Mouse (Mus musculus) forebrain, embryonic 13.5 days (tissue): Measurements from ENCODE around the gene Efl1. TPM values are rescaled to one million over a fixed set of nuclear protein-coding genes. Genes with fewer than 3 reads are reported as not detected.
"Not testable (repeated sequence)": the region's sequence is repeated elsewhere in the genome, so short reads cannot be mapped to it uniquely, and the experiment has no call there.

Experiments
- ATAC-seq: fragments of 200-750 bp; cut with Nextera tagmentation; 2 replicates; pipeline ENCODE4 v1.8.0; 2017
- H3K27ac ChIP-seq: fragments of 300-500 bp; sonication (generic); 2 replicates; pipeline ENCODE4 v1.5.1; 2015; ENCODE audit warnings: inconsistent platforms, mild to moderate bottlenecking, moderate library complexity
- H3K27me3 ChIP-seq: fragments of 300-500 bp; sonication (generic); 2 replicates; pipeline ENCODE4 v1.6.1; 2015; ENCODE audit warnings: mild to moderate bottlenecking, inconsistent platforms
- H3K36me3 ChIP-seq: fragments of 300-500 bp; sonication (generic); 2 replicates; pipeline ENCODE4 v1.6.1; 2015; ENCODE audit warnings: mild to moderate bottlenecking, inconsistent platforms; ENCODE audit not compliant: poor library complexity, severe bottlenecking
- H3K4me1 ChIP-seq: fragments of 300-500 bp; sonication (generic); 2 replicates; pipeline ENCODE4 v1.6.1; 2015; ENCODE audit warnings: inconsistent platforms
- H3K4me2 ChIP-seq: fragments of 300-500 bp; sonication (generic); 2 replicates; pipeline ENCODE4 v1.6.1; 2015; ENCODE audit warnings: inconsistent platforms, mild to moderate bottlenecking, moderate library complexity
- H3K4me3 ChIP-seq: fragments of 300-500 bp; sonication (generic); 2 replicates; pipeline ENCODE4 v1.5.1; 2015; ENCODE audit warnings: mild to moderate bottlenecking, inconsistent platforms
- H3K9ac ChIP-seq: fragments of 300-500 bp; sonication (generic); 2 replicates; pipeline ENCODE4 v1.6.1; 2015; ENCODE audit warnings: mild to moderate bottlenecking, inconsistent platforms
- H3K9me3 ChIP-seq: fragments of 300-500 bp; sonication (generic); replicated peaks from 2 replicates; pipeline ENCODE4 v1.6.1; 2016; ENCODE audit warnings: inconsistent platforms
- WGBS: fragments of 180-500 bp; shearing (Covaris S2); methylation state at CpG from one replicate; pipeline ENCODE4 v1.1.7; 2015; 5-methylcytosine and 5-hydroxymethylcytosine counted together
- polyA plus RNA-seq: library from polyadenylated mRNA; unstranded; fragments of >200 nt; fragmentation: Nextera tagmentation; extraction: Ambion mirVana; gene quantifications from 2 replicates; pipeline ENCODE4 v1.2.1, GENCODE M21; 2015

The Efl1 gene
- polyA plus RNA-seq, 1 experiment from 2014 or later = 22.1 TPM

DNA sequence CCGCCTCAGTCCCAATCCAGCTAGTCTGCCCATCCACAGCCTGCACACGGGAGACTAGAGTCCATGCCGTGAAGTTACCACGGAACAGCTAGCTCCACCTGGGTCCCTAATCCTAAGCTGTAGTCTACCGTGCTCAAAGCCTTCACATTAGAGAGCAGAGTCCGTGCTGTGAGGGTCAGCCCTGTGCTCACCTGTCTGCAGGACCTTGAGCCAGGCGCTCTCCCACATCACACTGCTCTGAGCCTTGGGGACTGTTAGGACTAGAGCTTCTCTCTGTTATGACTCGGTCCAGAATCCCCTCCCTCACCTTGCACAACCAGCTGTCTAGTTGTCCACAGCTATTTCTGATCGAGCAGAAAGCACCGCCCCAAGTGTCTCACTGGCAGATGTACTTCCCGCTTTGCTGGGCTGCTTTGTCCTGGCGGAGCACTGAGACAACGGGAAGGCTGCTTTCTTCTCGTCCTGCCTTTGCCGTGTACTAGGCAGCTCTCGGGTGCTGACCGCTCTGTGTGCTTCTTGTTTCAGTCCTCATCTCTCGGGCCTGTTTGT is 95.8 kb downstream of the Efl1 start:
- peaks cover 10% of the 10 kb centered on the region for H3K4me1 ChIP-seq
- H3K4me2 ChIP-seq = no peak overlapping the region
- H3K27me3 ChIP-seq = no peaks in the 10 kb centered on the region
- no peaks in the 10 kb centered on the region for H3K9me3 ChIP-seq
- ATAC-seq = no peak
- no peak overlapping the region for H3K9ac ChIP-seq
- no peak overlapping the region for H3K27ac ChIP-seq
- no peaks in the 10 kb centered on the region for H3K36me3 ChIP-seq
- H3K4me3 ChIP-seq = no peak overlapping the region
- 85% methylated on average over 18 of the region's 18 CpGs for WGBS

- no peaks in the 10 kb centered on the region for H3K36me3 ChIP-seq
- 92% methylated on average over 2 of the region's 2 CpGs for WGBS
- no peaks in the 10 kb centered on the region for H3K9me3 ChIP-seq
- H3K27me3 ChIP-seq = no peaks in the 10 kb centered on the region
- peaks cover 4% of the 10 kb centered on the region; the same call in 1 of the 2 replicates for H3K4me1 ChIP-seq
- no peak for ATAC-seq
- no peak overlapping the region for H3K4me2 ChIP-seq
- H3K9ac ChIP-seq = no peak overlapping the region
- H3K4me3 ChIP-seq = no peak overlapping the region
- H3K27ac ChIP-seq = no peak overlapping the region
Measured at GRCm38 (mm10) chr7:82748812-82749211, 100.4 kb downstream of the Efl1 start.

DNA sequence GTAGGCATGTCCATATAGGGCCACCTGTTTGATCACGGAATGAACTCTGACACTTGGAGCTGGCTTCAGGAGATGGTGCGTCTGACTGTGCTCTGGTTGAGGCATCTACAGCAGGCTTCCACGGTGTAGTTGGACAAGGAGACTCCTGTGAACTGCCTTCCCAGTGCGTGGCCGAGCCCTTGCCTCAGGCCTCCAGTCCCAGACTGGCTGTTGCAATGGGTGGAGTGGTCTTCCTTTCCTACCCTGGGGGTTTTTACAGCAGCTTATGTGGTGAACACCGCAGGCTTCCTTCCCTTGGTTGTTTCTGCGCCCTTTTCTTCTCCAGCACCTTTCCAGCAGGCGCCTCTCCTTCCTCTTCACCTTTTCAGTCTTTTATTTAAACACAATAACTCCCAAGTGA is 100.8 kb downstream of the Efl1 start:
- Histone ChIP-seq H3K9ac (no peak overlapping the region), H3K4me1 (peaks cover 2% of the 10 kb centered on the region; the same call in 1 of the 2 replicates), H3K4me3 (no peak overlapping the region), H3K36me3 (no peaks in the 10 kb centered on the region), H3K27ac (no peak overlapping the region), H3K27me3 (no peaks in the 10 kb centered on the region), H3K9me3 (no peaks in the 10 kb centered on the region), H3K4me2 (no peak overlapping the region)
- 90% methylated on average over 8 of the region's 8 CpGs for WGBS
- no peak for ATAC-seq

GRCm38 (mm10) chr7:82752171-82753085 is 104.0 kb downstream of the Efl1 start:
- no peaks in the 10 kb centered on the region for H3K36me3 ChIP-seq
- no peak for ATAC-seq
- no peak overlapping the region for H3K9ac ChIP-seq
- no peak overlapping the region for H3K27ac ChIP-seq
- no peak overlapping the region for H3K4me3 ChIP-seq
- H3K4me1 ChIP-seq = no peaks in the 10 kb centered on the region
- 75% methylated on average over 8 of the region's 8 CpGs for WGBS
- H3K9me3 ChIP-seq = no peaks in the 10 kb centered on the region
- H3K4me2 ChIP-seq = no peak overlapping the region
- no peaks in the 10 kb centered on the region for H3K27me3 ChIP-seq

DNA sequence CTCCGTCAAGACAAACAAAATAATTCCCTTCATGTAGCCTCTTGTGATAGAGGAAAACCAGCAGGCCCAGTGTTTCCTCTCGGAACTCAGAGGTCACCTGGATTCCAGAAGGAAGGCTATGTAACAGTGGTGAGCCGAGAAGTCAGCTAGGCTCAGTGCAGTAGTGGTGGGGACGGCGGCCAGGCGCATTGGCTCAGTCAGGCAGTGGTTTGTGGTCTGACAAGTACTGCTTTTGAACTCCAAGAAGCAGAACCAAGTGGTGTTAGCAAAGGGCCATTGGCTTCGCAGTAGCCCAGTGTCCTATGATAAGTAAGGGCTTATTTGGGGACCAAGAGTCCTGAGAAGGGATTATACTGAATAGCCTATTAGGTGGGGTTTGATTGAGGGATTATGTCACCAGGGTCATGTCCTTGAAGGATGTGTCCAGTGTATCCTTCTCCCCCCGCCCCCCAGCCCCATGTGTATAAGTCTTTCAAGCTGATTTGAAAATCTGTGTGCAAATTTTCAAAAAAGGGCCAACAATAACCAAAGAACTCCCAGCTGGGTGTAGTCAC is 107.3 kb downstream of the Efl1 start:
- H3K9ac ChIP-seq = no peak overlapping the region
- no peaks in the 10 kb centered on the region for H3K36me3 ChIP-seq
- no peaks in the 10 kb centered on the region for H3K9me3 ChIP-seq
- no peak overlapping the region for H3K27ac ChIP-seq
- H3K27me3 ChIP-seq = no peaks in the 10 kb centered on the region
- WGBS = 83% methylated on average over 8 of the region's 8 CpGs
- no peak overlapping the region for H3K4me3 ChIP-seq
- ATAC-seq = no peak
- no peak overlapping the region for H3K4me2 ChIP-seq
- H3K4me1 ChIP-seq = no peaks in the 10 kb centered on the region

GRCm38 (mm10) chr7:82758521-82758920 is 110.1 kb downstream of the Efl1 start:
- H3K9ac ChIP-seq = no peak overlapping the region
- no peaks in the 10 kb centered on the region for H3K4me1 ChIP-seq
- no peaks in the 10 kb centered on the region for H3K9me3 ChIP-seq
- H3K4me3 ChIP-seq = no peak overlapping the region
- WGBS = 93% methylated on average over 4 of the region's 4 CpGs
- H3K27me3 ChIP-seq = no peaks in the 10 kb centered on the region
- H3K4me2 ChIP-seq = no peak overlapping the region
- H3K36me3 ChIP-seq = peaks cover 16% of the 10 kb centered on the region
- ATAC-seq = no peak
- no peak overlapping the region for H3K27ac ChIP-seq

DNA sequence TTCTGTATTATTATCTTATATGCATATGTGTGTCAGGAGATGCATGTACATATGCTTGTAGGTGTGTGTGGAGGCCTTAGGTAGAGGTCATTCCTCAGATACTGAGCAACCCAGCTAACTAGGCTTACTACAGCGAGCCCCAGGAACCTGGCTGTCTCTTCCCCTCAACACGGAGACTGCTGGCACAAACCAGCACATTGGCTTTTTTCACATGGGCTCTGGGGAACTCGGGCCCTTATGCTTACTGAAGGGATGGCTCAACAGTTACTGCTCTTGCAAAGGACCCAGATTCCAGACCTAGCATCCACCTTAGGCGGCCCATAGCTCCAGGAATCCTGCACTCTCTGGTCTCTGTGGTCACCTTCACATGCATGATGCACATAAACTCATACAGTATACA is 110.7 kb downstream of the Efl1 start:
- no peak for ATAC-seq
- H3K27ac ChIP-seq = no peak overlapping the region
- H3K27me3 ChIP-seq = no peaks in the 10 kb centered on the region
- WGBS = 90% methylated on average over 4 of the region's 4 CpGs
- H3K4me3 ChIP-seq = no peak overlapping the region
- no peaks in the 10 kb centered on the region for H3K4me1 ChIP-seq
- H3K36me3 ChIP-seq = peaks cover 16% of the 10 kb centered on the region
- no peaks in the 10 kb centered on the region for H3K9me3 ChIP-seq
- no peak overlapping the region for H3K4me2 ChIP-seq
- H3K9ac ChIP-seq = no peak overlapping the region

GRCm38 (mm10) chr7:82764951-82765350 is 116.5 kb downstream of the Efl1 start:
- H3K36me3 ChIP-seq = peaks cover 19% of the 10 kb centered on the region
- no peaks in the 10 kb centered on the region for H3K27me3 ChIP-seq
- WGBS = 93% methylated on average over 1 of the region's 1 CpGs
- no peaks in the 10 kb centered on the region for H3K4me1 ChIP-seq
- H3K4me2 ChIP-seq = no peak overlapping the region
- no peak overlapping the region for H3K27ac ChIP-seq
- ATAC-seq = no peak
- H3K4me3 ChIP-seq = no peak overlapping the region
- no peaks in the 10 kb centered on the region for H3K9me3 ChIP-seq
- H3K9ac ChIP-seq = no peak overlapping the region

DNA sequence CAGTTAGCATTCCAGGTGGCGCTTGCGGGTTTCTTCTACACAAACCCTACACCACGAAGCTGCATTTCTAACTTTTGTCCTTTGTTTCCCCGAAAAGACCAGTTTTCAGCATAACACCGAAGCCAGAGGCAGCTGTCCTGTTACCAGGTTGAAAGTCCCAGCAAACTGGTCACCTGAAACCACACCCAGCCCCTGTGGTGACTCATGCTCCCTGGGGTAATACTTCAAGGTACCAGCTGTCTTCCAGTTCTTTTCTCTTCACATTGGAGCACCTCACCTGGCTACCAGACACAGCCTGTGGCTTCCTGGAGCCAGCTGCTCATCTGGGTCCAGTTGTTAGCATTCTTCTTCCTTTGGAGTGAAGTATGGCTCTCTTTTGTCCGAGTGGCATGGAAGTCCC is 118.2 kb downstream of the Efl1 start:
- 90% methylated on average over 6 of the region's 6 CpGs for WGBS
- Histone ChIP-seq H3K4me1 (no peaks in the 10 kb centered on the region), H3K36me3 (peaks cover 16% of the 10 kb centered on the region), H3K27ac (no peak overlapping the region), H3K4me3 (no peak overlapping the region), H3K9me3 (no peaks in the 10 kb centered on the region; the same call in 1 of the 2 replicates), H3K27me3 (no peaks in the 10 kb centered on the region), H3K4me2 (no peak overlapping the region), H3K9ac (no peak overlapping the region)
- no peak for ATAC-seq

DNA sequence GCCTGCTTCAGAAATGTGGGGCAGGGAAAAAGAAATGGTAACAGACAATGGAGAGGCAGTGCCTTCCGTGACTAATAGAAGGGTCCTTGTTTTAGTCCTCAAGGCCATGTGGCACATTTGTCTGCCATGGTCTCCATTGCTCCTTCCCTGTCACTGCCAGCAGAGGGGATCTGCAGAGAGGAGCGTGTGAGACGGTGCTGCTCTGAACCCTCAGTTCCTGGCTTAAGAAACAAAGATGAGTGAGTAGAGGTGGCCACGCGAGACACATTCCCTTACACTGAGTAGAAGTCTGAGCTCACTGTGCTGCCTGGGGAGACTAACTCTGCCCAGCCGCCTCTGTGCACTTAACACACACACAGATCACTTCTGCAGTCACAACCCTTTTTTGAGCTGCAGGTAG is 121.8 kb downstream of the Efl1 start:
- no peak for ATAC-seq
- no peak overlapping the region for H3K4me2 ChIP-seq
- WGBS = 60% methylated on average over 6 of the region's 6 CpGs

DNA sequence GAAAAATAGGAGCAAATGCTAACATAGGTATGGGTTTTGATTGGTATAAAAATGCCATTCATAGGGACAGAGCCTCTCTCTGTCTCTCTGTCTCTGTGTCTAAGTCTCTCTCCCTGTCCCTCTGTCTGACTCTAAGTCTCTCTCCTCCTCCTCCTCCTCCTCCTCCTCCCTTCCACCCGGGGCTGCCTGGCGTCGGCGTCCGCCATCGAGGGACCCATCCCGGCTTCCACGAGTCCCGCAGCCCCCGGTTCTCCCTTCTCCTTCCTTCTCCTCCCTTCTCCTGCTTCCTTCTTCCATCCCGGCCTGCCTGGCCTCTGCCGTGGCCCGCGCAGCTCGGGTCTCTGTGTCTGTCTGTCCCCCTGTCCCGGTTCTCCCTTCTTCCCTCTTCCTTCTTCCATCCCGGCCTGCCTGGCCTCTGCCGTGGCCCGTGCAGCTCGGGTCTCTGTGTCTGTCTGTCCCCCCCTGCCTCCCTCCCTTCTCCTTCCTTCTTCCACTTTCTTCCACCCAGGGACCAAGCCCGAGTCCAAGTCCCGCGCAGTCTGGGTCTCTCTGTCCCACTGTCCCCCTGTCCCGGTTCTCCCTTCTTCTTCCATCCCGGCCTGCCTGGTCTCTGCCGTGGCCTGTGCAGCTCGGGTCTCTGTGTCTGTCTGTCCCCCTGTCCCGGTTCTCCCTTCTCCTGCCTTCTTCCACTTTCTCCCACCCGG is 122.7 kb downstream of the Efl1 start:
- not testable (repeated sequence) for H3K4me1 ChIP-seq, H3K36me3 ChIP-seq, H3K9me3 ChIP-seq, H3K4me2 ChIP-seq, H3K27me3 ChIP-seq, H3K9ac ChIP-seq, H3K27ac ChIP-seq, H3K4me3 ChIP-seq
- WGBS = 82% methylated on average over 25 of the region's 29 CpGs
- ATAC-seq = peak; percentile 99

More for the DNA sequence above, 121.8 kb downstream of the Efl1 start:
- no peaks in the 10 kb centered on the region for H3K27me3 ChIP-seq
- no peak overlapping the region for H3K4me3 ChIP-seq
- 0 out of 2 replicates have a peak, but pooled peaks cover 3% of the 10 kb centered on the region for H3K36me3 ChIP-seq
- peaks cover 10% of the 10 kb centered on the region for H3K4me1 ChIP-seq
- H3K27ac ChIP-seq = 0 out of 2 replicates have a peak overlapping the region, but pooled peaks have one; percentile 31
- no peaks in the 10 kb centered on the region; the same call in 1 of the 2 replicates for H3K9me3 ChIP-seq
- H3K9ac ChIP-seq = no peak overlapping the region

DNA sequence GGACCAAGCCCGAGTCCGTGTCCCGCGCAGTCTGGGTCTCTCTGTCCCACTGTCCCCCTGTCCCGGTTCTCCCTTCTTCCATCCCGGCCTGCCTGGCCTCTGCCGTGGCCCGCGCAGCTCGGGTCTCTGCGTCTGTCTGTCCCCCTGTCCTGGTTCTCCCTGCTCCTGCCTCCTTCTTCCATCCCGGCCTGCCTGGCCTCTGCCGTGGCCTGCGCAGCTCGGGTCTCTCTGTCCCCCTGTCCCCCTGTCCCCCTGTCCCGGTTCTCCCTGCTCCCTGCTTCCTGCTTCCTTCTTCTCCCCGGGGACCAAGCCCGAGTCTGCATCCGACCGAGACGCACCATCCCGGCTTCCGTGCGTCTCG is 123.2 kb downstream of the Efl1 start:
- H3K4me2 ChIP-seq, H3K36me3 ChIP-seq, H3K4me1 ChIP-seq, H3K9ac ChIP-seq, H3K27ac ChIP-seq, H3K9me3 ChIP-seq, H3K4me3 ChIP-seq, H3K27me3 ChIP-seq: not testable (repeated sequence)
- 91% methylated on average over 25 of the region's 25 CpGs for WGBS
- peak; percentile 23; the same call in 1 of the 2 replicates for ATAC-seq
